Mouse (Mus musculus): ENCODE results near the gene AI464131. TPM values are rescaled to one million over a fixed set of nuclear protein-coding genes. Genes with fewer than 3 reads are reported as not detected.

Gene AI464131
- 3.9 and 4.5 TPM in 2 replicates for polyA plus RNA-seq (2015; fragmentation: Nextera tagmentation; extraction: Ambion mirVana)

- Histone ChIP-seq H3K9me3 (ENCODE audit: control insufficient read depth, low read length) (no peaks in the 10 kb centered on the region), H3K9ac (ENCODE audit: low read length) (peak within 1 kb of the TSS; percentile 65), H3K27ac (replicated peaks) (peak within 1 kb of the TSS; percentile 67), H3K36me3 (ENCODE audit: control insufficient read depth, insufficient read depth, low read length) (peaks cover 3% of the 10 kb centered on the region), H3K4me2 (replicated peaks; ENCODE audit: low read depth) (peak within 1 kb of the TSS; percentile 89), H3K4me3 (ENCODE audit: low read depth, low read length) (peak within 1 kb of the TSS; percentile 52), H3K27me3 (ENCODE audit: control insufficient read depth, insufficient read depth, low read length) (peaks cover 7% of the 10 kb centered on the region), H3K4me1 (replicated peaks; ENCODE audit: control insufficient read depth, insufficient read depth) (peaks cover 6% of the 10 kb centered on the region; the same call in 1 of the 2 replicates)
- DNase-seq (ENCODE audit: low spot score): peak; percentile 100
- peak; percentile 44 for TF ChIP-seq CTCF (IDR thresholded peaks at IDR 0.05; ENCODE audit: low read depth)
- no peak for TF ChIP-seq EP300 (optimal IDR thresholded peaks at IDR 0.05)
- peak; percentile 97 for ATAC-seq (ENCODE audit: low FRiP score, low TSS enrichment)
- 2% methylated on average over 17 of the region's 18 CpGs for WGBS
Measured at GRCm38 (mm10) chr4:41502986-41503412, at the start of gene AI464131. TSS of gene AI464131 (minus strand) at chr4:41503076.

GRCm38 (mm10) chr4:41552529-41552928, 49.7 kb upstream of the AI464131 start:
- Histone ChIP-seq H3K4me3 (ENCODE audit: low read depth, low read length) (no peak overlapping the region), H3K9ac (ENCODE audit: low read length) (no peak overlapping the region), H3K27me3 (ENCODE audit: control insufficient read depth, insufficient read depth, low read length) (no peaks in the 10 kb centered on the region), H3K27ac (replicated peaks) (no peak overlapping the region), H3K36me3 (ENCODE audit: control insufficient read depth, insufficient read depth, low read length) (no peaks in the 10 kb centered on the region), H3K4me2 (replicated peaks; ENCODE audit: low read depth) (no peak overlapping the region), H3K9me3 (ENCODE audit: control insufficient read depth, low read length) (no peaks in the 10 kb centered on the region), H3K4me1 (replicated peaks; ENCODE audit: control insufficient read depth, insufficient read depth) (no peaks in the 10 kb centered on the region)
- 33% methylated on average over 6 of the region's 6 CpGs for WGBS
- TF ChIP-seq CTCF (IDR thresholded peaks at IDR 0.05; ENCODE audit: low read depth) (peak; percentile 81), EP300 (optimal IDR thresholded peaks at IDR 0.05) (no peak)
- DNase-seq (ENCODE audit: low spot score) (peak; percentile 77), ATAC-seq (ENCODE audit: low FRiP score, low TSS enrichment) (no peak)

- no peak overlapping the region for H3K4me3 ChIP-seq (ENCODE audit: low read depth, low read length)
- no peak overlapping the region for H3K9ac ChIP-seq (ENCODE audit: low read length)
- no peaks in the 10 kb centered on the region for H3K4me1 ChIP-seq (replicated peaks; ENCODE audit: control insufficient read depth, insufficient read depth)
- H3K36me3 ChIP-seq (ENCODE audit: control insufficient read depth, insufficient read depth, low read length): no peaks in the 10 kb centered on the region
- no peak overlapping the region for H3K27ac ChIP-seq (replicated peaks)
- ATAC-seq (ENCODE audit: low FRiP score, low TSS enrichment) (no peak), DNase-seq (ENCODE audit: low spot score) (no peak)
- TF ChIP-seq CTCF (IDR thresholded peaks at IDR 0.05; ENCODE audit: low read depth) (no peak), EP300 (optimal IDR thresholded peaks at IDR 0.05) (no peak)
- no peak overlapping the region for H3K4me2 ChIP-seq (replicated peaks; ENCODE audit: low read depth)
- 56% methylated on average over 1 of the region's 1 CpGs for WGBS
- no peaks in the 10 kb centered on the region for H3K27me3 ChIP-seq (ENCODE audit: control insufficient read depth, insufficient read depth, low read length)
- H3K9me3 ChIP-seq (ENCODE audit: control insufficient read depth, low read length): no peaks in the 10 kb centered on the region
Measured at GRCm38 (mm10) chr4:41547086-41547485, 44.2 kb upstream of the AI464131 start.

GRCm38 (mm10) chr4:41545985-41546384, 43.1 kb upstream of the AI464131 start:
- Histone ChIP-seq H3K36me3 (ENCODE audit: control insufficient read depth, insufficient read depth, low read length) (no peaks in the 10 kb centered on the region), H3K27me3 (ENCODE audit: control insufficient read depth, insufficient read depth, low read length) (no peaks in the 10 kb centered on the region), H3K4me3 (ENCODE audit: low read depth, low read length) (no peak overlapping the region), H3K9me3 (ENCODE audit: control insufficient read depth, low read length) (no peaks in the 10 kb centered on the region), H3K4me2 (replicated peaks; ENCODE audit: low read depth) (no peak overlapping the region), H3K9ac (ENCODE audit: low read length) (no peak overlapping the region), H3K4me1 (replicated peaks; ENCODE audit: control insufficient read depth, insufficient read depth) (no peaks in the 10 kb centered on the region), H3K27ac (replicated peaks) (no peak overlapping the region)
- ATAC-seq (ENCODE audit: low FRiP score, low TSS enrichment) (no peak), DNase-seq (ENCODE audit: low spot score) (peak; percentile 50)
- WGBS: 16% methylated on average over 8 of the region's 8 CpGs
- TF ChIP-seq CTCF (IDR thresholded peaks at IDR 0.05; ENCODE audit: low read depth): no peak
- no peak for TF ChIP-seq EP300 (optimal IDR thresholded peaks at IDR 0.05)

- H3K36me3 ChIP-seq (ENCODE audit: control insufficient read depth, insufficient read depth, low read length): no peaks in the 10 kb centered on the region
- no peaks in the 10 kb centered on the region for H3K4me1 ChIP-seq (replicated peaks; ENCODE audit: control insufficient read depth, insufficient read depth)
- H3K9me3 ChIP-seq (ENCODE audit: control insufficient read depth, low read length): no peaks in the 10 kb centered on the region
- H3K9ac ChIP-seq (ENCODE audit: low read length): no peak overlapping the region
- TF ChIP-seq EP300 (optimal IDR thresholded peaks at IDR 0.05) (no peak), CTCF (IDR thresholded peaks at IDR 0.05; ENCODE audit: low read depth) (no peak)
- no peaks in the 10 kb centered on the region for H3K27me3 ChIP-seq (ENCODE audit: control insufficient read depth, insufficient read depth, low read length)
- no peak overlapping the region for H3K4me3 ChIP-seq (ENCODE audit: low read depth, low read length)
- ATAC-seq (ENCODE audit: low FRiP score, low TSS enrichment) (no peak), DNase-seq (ENCODE audit: low spot score) (no peak)
- H3K4me2 ChIP-seq (replicated peaks; ENCODE audit: low read depth): no peak overlapping the region
- WGBS: 78% methylated on average over 8 of the region's 8 CpGs
- no peak overlapping the region for H3K27ac ChIP-seq (replicated peaks)
Measured at GRCm38 (mm10) chr4:41542136-41542535, 39.3 kb upstream of the AI464131 start.

GRCm38 (mm10) chr4:41534866-41535265, 32.0 kb upstream of the AI464131 start:
- no peaks in the 10 kb centered on the region for H3K36me3 ChIP-seq (ENCODE audit: control insufficient read depth, insufficient read depth, low read length)
- TF ChIP-seq EP300 (optimal IDR thresholded peaks at IDR 0.05): no peak
- TF ChIP-seq CTCF (IDR thresholded peaks at IDR 0.05; ENCODE audit: low read depth): no peak
- H3K9me3 ChIP-seq (ENCODE audit: control insufficient read depth, low read length): no peaks in the 10 kb centered on the region
- no peak overlapping the region for H3K4me3 ChIP-seq (ENCODE audit: low read depth, low read length)
- no peak overlapping the region for H3K4me2 ChIP-seq (replicated peaks; ENCODE audit: low read depth)
- ATAC-seq (ENCODE audit: low FRiP score, low TSS enrichment) (no peak), DNase-seq (ENCODE audit: low spot score) (no peak)
- no peak overlapping the region for H3K27ac ChIP-seq (replicated peaks)
- H3K4me1 ChIP-seq (replicated peaks; ENCODE audit: control insufficient read depth, insufficient read depth): no peaks in the 10 kb centered on the region
- 74% methylated on average over 5 of the region's 5 CpGs for WGBS
- no peak overlapping the region for H3K9ac ChIP-seq (ENCODE audit: low read length)
- no peaks in the 10 kb centered on the region for H3K27me3 ChIP-seq (ENCODE audit: control insufficient read depth, insufficient read depth, low read length)

Data from stomach, postnatal 0 days (tissue).